Mouse (Mus musculus): ENCODE measurements around the gene Arhgef28. TPM values are rescaled to one million over a fixed set of nuclear protein-coding genes. Genes with fewer than 3 reads are reported as not detected.

Arhgef28 gene
- total RNA-seq, 4 experiments from 2014 or later: 2.1 to 2.9 (median 2.7) TPM

DNA sequence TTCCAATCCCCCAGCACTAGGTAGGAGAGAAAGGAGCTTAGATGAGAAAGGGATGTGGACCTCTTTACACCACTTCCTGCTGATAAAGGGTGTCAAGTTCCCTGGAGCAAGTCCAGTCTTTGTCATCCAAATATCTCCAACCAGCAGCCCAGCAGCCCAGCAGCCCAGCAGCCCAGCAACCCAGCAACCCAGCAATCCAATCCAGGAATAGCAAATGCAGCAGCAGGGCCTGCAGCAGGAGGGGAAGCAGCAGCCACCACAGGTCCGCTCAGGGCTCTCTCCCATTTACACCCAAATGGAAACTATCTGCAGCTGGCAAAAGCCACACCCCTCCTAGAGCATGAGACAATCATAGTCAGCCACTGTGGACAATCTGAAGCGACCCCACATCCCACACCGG, 21.6 kb downstream of the Arhgef28 start:
- DNase-seq (ENCODE audit: low spot score in 2 of 2): no peak

DNA sequence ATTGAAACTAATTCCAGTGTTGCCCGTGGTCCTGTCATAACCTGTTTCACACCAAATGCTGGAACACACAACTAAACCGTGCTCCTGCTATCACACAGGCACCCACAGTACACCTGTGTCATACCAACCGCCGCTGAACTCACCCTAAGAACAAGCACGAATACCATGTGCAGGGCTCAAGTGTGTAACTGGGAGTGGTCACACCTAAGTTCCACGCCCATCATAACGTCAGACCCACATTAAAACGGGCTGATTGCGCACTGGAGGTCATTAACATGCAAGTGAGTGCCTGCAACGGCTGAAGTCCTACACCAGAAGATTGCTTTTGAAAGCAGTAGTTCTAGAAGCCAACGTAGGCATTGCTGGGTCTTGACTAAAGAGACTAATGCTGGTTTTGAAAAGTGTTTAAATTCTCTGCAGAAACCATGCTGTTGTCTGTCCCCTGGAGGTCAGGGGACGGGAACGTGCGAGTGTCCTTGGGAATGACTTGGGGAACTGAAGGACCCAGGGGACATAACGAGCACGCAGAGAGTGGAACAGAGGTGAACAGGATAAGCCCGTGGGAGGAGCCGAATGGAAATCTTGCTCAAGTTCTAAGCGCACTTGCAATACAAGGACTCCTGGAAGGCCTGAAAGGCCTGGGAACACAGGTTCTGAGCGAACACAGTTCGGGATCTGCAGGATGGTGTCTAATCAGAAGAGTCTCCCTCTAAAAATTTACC, 22.9 kb downstream of the Arhgef28 start:
- no peak for DNase-seq (ENCODE audit: low spot score in 2 of 2)

DNA sequence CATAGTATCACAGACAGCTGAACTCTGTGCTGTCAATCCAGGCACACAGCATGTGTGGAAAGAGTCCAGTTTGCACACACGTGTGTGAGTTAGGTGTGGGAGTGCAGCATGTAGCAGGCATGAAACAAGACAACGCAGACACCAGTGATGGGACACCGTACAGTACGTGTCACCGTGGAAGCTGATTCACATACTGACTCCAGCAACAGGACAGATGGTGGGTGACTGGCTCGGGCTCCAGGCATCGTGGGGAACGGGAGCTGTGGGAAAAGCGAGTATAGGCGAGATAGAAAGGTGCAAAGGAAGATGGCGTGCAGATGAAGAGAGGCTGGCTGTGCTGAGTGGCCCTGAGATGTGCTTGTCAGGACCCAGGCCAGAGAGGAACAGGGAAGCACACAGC, 23.9 kb downstream of the Arhgef28 start:
- DNase-seq (ENCODE audit: low spot score in 2 of 2): no peak

DNA sequence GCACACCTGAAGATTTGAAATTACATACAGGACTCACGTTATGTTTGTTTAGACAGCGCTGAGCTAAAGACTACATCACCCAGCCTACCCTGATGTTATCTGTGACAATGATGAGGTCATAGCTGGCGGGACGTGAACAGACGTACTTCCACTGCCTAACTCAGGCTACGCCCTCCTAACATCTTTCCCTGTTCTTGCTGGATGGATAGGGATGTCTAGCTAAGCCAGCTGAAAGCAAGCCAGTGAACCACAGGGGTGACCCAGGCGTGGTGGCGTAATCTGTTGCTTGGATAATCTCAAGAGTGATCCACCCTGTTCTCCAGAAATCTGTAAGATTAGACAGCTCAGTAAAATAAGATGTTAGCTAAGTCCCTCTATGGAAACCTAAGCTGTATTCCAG, 25.6 kb downstream of the Arhgef28 start:
- peak; percentile 28 to 37 for DNase-seq (ENCODE audit: low spot score in 2 of 2)

DNA sequence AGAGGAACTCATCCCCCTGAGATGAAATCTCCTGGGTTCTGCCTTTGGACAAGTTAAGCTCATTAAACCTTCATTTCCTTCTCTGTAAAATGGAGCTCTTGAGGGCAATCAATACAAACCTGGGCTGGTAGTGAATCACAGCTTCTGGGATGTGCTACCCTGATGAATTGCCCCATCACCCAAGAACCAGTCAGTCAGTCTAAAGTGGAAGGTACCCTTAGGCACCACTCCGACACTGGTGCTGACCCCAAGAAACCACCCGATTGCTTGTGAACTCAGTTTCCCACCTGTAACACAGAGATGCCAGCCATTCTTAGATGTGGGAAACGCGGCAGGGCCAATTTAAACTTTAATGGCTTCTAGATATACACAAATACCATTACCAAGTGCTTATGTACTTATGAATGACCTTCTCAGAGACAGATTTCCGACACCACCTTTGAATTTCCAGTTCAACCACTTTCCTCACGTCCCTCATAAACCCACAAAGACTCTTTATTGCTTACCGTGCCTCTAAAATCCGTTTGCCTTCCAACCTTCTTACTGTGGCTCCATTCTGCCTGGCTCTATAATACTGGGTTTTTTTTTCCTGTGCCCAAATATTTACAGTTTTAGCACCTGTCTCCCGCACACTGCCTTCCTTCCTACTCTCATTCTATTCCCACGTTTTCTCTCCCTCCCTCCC, 30.8 kb downstream of the Arhgef28 start:
- DNase-seq (ENCODE audit: low spot score in 2 of 2): no peak

DNA sequence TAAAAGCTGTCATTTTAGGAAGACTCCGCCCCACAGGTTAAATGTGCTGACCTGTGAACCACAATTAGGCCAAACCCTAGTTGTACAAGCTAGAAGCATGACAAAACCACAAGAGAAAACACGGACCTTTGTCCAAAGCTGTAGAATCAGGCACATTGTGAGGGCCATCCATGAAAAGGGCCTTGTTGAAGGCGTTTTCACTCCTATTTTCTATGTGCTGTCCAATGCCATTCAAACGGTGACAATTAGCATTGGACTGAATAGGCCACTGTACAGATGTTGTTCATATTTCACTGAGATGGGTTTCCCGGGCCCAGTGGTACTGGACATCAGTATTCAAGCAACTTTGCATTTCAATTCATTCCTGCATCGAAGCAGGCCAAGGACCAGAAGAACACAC, 33.2 kb downstream of the Arhgef28 start:
- DNase-seq (ENCODE audit: low spot score in 2 of 2): no peak

DNA sequence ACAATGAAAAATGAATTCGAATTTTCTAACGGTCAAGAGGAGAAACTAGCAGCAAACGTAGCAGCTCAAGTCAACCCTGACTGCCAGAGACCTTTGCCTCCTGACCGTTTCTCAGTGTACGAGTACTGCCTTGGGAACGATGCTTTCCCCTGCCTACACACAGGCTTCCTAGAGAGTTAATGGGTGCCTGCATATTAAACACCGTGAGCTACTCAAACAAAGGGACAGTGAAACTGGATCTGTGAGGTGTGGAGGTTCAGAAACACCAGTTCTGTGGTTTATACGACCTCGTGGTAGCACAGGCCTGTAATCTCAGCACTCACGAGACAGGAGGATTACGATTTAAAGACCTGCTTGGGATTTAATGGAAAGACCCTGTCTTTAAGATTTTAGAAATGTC, 33.9 kb downstream of the Arhgef28 start:
- DNase-seq (ENCODE audit: low spot score in 2 of 2): no peak

DNA sequence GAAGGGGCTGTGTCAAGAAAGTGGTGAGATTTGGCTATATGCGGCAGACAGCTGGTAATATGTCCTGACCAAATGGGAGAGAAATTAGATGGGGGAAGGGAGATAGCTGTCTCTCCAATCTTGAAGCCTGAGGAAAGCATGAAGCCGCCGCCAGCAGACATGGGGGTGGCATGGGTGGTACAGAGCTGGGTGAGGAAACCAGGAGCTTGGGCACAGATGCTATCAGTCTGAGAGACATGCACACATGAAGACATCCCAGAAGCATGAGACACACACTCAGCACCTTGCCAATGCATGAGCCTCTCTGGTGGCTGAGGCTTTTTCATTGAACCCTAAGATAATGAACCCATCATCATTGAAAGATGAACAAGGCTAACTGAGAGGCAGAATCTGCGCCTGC, 34.5 kb downstream of the Arhgef28 start:
- DNase-seq (ENCODE audit: low spot score in 2 of 2): no peak

DNA sequence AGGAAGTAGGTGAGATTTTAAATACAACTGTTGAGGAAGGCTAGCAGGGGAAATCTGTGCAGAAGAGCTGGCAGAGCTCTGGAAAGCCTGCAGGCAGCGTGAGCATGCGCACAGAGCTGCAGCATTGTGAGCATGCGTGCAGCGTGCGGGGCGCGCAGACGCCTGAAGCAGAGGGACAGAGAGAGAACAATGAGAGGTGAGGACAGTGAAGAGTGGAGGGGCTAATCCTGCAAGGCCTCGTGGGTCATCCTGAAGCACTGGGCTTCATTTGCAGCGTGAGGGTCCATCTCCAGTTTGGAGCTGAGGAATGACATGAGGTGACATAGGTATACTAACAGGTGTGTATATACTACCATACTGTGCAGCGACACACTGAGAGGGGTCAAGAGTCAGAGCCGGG, 35.0 kb downstream of the Arhgef28 start:
- no peak for DNase-seq (ENCODE audit: low spot score in 2 of 2)

DNA sequence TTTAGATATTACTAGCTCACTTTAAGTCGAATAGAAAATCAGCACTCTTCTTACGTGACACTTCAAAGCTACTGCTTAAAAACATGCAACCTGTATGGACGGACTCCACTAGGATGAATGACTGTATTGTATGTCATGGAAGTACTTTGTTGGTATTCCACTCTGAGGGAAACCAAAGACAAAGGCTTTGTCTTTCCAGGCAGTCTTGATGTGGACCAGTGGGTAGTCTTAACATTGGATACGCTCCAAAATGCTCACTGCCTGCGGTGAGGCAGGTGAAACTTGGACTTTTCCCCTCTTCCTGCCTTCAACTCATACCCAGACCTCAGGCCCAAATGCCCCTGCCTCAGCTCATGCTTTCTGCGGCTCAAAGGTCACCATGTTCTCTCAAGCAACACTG, 41.4 kb downstream of the Arhgef28 start:
- DNase-seq (ENCODE audit: low spot score in 2 of 2): no peak

DNA sequence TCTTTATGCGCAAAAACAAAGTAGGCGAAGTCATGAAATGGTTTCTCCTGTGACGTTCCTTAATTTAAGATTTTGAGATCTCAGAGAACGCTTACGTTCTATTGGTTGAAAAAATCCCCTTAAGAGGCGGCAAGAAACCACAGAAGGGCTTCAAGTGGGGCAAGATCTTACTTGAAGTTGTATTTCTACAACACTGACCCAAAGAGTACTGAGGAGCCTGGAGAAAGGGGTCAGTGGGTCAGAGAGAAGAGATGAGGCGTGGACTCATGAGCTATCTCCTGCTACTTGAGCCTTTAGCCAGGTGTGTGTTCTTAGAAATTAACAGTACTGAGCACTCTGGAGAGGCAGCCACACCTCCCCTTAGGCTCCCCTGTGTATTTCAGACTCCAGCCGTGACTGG, 44.7 kb downstream of the Arhgef28 start:
- DNase-seq (ENCODE audit: low spot score in 2 of 2): no peak

DNA sequence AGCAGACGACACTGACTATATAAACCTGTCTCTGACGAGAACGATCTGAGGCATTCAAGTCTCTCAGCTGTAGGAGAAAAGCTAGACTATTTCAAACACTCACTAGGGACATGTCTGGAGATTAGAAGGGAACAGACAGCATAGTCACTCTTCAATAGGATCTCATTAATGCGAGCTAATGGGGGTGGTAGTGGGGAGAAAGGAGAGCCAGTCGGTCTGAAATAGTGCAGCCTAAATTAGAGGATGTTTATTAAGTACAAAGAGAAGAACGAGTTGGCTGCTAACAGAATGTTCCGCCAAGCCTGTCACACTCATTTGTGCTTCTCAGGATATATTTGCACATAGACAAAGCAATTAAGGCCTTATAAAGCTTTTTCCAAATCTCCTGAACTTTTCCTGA, 49.6 kb downstream of the Arhgef28 start:
- no peak for DNase-seq (ENCODE audit: low spot score in 2 of 2)

DNA sequence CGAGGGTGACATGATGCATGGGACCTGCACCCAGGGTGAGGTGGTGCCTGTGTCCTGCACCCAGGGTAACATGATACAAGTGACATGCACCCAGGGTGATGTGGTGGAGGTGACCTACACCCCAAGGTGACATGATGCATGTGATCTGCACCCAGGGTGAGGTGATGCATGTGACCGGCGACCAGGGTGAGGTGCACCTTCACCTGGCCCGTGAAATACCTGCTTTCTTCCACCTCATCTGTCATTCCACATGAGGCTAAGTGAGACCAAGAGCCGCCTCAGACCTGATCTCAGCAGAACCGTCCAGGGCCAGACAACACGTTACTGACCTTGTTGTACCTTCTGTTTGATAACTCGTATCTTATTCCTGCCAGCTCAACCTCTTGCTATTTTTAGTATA, 53.5 kb downstream of the Arhgef28 start:
- no peak for DNase-seq (ENCODE audit: low spot score in 2 of 2)

DNA sequence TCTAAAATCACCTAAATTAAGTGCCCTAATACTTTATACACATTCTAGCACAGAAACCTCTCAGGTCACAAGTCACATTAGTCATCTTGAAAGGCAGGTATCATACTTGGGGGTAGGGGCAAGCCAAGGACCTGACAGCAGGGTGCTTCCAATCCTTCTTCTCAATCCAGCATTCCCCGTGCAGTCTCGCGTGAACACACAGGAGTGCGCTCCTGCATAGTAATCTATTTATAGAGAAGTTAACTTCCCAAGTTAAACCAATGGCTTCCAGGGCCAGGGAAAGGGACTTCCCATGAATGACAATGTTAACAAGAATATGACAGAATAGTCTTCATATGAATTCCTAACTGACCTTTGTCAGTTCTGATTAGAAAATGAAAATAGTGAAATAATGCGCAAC, 58.7 kb downstream of the Arhgef28 start:
- DNase-seq (ENCODE audit: low spot score in 2 of 2): no peak

DNA sequence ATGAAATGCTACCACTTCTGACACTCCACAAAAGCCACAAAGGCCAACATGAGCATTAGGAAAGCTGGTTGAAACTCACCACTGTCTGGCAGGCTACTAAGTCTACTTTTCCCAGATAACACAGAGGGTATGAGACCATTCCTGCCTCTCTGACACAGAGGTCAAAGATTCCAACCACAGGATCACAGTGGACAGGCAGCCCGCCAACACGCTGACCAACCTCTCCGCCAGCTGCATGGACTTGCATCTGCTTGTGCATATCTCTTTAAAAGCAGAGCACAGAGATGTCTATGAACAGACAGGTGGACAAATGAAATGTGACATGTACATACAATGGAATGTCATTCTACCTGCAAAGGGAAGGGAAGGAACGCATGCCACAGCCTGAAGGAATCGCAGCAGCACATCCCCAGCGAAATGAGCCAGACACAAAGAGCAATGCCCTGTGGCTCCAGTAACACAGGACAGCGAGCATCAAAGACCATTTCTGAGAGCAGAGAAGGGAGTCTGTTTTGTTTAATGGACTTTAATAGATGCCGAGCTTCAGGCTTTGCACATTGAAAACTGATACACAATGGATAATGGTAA, 59.6 kb downstream of the Arhgef28 start:
- DNase-seq (ENCODE audit: low spot score in 2 of 2): no peak

DNA sequence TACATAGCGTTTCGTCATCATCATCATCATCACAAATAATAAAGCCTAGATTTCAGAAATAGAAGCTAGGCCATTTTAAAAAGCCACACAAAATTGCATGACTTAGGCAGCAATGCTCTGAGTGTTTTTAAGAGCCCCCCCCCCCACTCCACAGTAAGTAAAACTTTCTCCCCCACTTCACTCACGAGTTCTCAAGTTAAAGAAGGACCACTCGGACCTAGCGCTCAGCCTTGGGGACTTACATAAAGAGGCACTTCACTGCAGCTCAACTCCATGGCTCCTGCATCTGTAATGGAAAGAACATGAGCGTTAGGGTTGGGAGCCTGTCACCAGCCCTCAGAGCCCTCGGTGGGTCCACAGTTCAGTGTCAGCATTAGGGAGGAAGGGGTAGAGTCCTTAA, 60.9 kb downstream of the Arhgef28 start:
- no peak for DNase-seq (ENCODE audit: low spot score in 2 of 2)

DNA sequence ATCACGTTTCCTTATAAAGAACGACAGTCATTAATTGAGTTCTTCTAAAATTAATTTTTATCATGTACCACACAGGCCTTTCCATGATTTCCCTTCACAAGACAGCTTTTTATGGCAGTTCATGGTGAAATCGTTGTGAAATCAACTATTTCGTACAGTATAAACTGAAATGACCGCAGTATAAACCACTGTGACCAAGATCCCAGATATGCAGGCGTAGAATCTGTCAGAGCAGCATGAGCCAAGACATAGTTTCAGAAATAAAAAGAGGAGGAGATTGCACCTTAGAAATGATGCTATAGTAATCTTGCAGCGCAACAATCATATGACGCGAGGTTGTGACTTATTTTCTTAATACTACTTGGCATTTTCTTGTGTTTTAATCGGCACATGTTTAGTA, 63.2 kb downstream of the Arhgef28 start:
- no peak for DNase-seq (ENCODE audit: low spot score in 2 of 2)

DNA sequence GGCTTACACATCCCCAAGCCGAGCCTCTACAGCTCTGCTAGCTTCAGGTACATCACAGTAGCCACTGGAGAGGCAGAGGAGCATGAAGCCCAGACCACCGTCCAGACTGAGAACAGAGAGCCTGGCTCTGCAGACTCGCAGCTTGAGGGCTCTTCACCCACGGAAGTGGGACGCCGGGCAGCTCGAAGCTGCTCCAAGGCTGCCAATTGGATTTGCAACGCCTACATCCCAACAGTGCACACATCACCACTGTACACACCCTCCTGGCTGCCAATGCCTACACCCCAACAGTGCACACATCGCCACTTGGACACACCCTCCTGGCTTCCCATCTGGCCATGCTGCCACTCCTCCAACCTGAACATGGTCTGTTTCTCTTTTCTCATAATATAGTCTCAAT, 65.6 kb downstream of the Arhgef28 start:
- DNase-seq (ENCODE audit: low spot score in 2 of 2): no peak

DNA sequence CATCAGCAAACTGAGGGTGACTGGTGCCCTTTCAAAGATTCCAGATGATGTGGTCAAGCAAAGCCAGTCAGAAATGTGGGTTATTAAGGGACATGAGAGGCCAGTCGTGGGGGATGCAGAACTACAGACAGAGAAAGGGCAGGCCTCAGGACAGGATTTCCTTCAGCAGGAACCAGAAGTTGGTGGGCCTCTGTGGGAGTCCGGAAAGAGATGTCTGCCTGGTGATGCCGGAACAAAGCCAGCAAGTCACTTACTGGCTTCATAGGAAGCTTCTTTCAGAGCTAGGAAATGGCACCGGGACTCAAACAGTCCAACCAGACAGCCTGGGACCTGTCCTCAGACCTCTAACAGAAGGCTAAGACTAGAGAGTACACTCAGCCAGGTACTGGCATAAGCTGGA, 67.5 kb downstream of the Arhgef28 start:
- no peak for DNase-seq (ENCODE audit: low spot score in 2 of 2)

DNA sequence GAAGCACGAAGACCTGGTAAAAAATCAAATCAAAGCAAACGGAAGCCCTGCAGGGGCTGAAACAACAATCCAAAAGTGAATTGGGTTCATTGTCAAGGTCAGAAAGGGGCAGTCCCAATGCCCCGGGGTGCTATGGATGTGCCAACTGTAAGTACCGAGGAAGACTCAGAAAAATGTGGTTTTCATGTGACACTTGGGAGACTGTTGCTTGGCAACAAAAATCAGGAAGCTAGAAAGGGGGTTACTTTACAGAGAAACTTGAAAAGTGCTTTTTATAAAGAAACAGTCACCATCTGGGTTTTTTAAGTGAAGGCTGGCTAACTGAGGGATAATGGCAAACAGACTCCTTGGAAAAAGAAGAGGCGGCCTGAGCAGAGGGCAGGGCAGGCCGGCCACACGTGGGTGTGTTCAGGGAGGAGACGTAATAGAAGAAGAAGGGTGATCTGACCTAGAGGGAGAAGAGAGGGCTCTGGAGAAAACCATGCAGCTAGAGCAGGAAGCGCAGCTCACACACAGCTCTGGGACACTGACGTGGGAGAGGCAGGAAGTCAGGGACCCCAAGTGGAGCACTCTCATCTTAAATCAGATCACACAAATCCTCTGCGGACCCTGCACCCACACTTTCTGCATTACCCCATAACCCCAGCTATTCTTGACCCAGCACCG, 70.2 kb downstream of the Arhgef28 start:
- DNase-seq (ENCODE audit: low spot score in 2 of 2): no peak

DNA sequence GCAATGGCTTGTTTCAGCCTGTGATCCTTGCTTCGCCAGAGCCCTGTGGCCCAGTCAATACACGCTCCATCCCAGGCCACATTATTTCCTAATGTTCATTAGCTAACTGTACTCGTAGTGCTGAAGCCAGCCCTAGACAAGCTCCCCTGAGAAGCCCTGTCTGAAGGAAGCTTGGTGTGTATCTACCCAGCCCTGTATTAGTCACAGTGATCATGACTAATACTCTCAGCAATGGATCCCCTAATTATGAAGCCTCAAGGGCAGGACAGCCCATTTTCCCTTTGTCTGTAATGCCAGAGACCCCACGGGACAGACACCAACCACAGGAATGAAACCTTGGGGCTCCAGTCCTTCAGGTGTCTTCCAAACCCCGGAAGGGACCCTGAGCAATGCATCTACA, 73.3 kb downstream of the Arhgef28 start:
- DNase-seq (ENCODE audit: low spot score in 2 of 2): no peak

DNA sequence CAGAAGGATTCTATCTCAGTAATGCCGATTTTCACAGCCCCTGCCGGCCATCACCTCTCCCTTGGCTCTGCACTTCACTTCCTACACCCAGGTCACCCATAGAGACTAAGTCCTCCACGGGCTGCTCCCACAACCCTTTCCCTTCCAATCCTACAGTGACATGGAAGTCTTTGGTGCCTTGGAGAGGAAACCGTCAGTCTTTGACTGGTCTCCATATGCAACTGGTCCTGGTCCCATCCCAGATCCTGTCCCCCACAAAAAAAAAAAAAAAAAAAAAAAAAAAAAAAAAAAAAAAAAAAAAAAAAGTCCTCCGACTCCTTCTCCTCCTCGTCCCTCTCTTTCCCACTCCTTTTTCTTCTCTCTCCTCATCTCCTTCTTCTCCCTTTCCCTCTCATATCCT, 74.0 kb downstream of the Arhgef28 start:
- DNase-seq (ENCODE audit: low spot score in 2 of 2): no peak
